Mouse (Mus musculus): ENCODE measurements around the gene Cept1.

Cept1 gene

GRCm38 (mm10) chr3:106494417-106494950, 53.1 kb downstream of the Cept1 start:
- DNase-seq (ENCODE audit: low read depth), result no peak

- DNase-seq (ENCODE audit: low read depth), result no peak
Measured at GRCm38 (mm10) chr3:106493882-106494281, 53.7 kb downstream of the Cept1 start.

GRCm38 (mm10) chr3:106493202-106493601, 54.4 kb downstream of the Cept1 start:
- DNase-seq (ENCODE audit: low read depth), result peak; percentile 53

DNA sequence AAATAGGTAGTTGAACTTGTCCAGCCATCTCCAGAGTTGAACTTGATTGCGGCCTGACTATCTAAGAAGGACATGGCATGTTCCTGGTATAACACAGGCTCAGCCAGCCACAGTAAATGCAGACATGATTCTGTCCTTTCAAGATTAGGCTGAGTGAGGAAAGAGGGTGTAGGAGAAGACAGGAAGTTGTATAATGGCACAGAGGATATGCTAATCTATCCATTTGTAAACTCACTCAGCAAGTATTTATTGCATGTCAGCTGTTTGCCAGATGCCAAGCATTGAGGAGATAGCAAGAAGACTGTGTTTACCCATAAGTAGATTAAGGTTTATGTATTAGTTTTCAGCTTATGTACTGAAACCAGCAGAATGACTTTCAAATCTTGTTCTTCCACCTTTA, 54.9 kb downstream of the Cept1 start:
- peak; percentile 41 for DNase-seq (ENCODE audit: low read depth)

- no peak for DNase-seq (ENCODE audit: low read depth)
Measured at GRCm38 (mm10) chr3:106490239-106490638, 57.4 kb downstream of the Cept1 start.

GRCm38 (mm10) chr3:106487551-106487950, 60.1 kb downstream of the Cept1 start:
- peak; percentile 41 for DNase-seq (ENCODE audit: low read depth)

DNA sequence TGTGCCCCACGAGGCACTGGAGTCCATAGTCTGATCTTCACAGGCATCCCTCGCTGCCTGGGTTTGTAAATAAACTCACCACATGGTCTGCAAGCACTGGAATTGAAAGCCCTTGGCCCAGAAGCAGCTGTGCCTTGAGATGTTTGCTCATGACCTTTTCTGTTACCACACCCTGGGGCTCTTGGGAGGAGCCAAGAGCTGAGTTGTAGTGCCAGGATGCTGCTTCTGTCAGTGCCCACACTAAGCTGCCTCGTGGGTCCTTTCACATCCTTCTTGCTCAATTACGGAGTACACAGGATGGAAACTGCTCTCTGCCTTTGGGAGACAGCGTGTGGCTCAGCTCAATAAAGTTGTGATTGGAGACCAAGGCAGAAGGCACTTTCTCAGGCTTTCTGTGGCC, 61.8 kb downstream of the Cept1 start:
- peak; percentile 88 for DNase-seq (ENCODE audit: low read depth)

DNA sequence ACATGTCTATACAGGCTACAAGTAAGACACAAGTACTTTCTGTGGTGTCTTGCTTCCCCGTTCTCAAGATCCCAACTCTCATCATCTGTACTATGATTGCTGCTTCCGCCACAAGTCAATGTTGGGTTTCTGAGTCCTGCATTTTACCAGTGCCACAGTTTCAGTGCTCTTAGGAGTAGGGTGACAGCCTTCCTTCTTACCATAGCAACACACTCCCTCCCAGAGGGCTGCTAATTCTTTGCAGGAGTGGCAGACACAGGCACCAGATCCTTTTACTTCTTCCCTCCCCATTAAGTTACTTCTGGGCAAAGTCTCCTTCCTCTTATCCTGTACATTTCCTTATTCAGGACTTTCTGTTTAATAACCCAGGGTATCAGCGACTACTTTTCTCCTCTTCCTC, 62.7 kb downstream of the Cept1 start:
- DNase-seq (ENCODE audit: low read depth), result peak; percentile 56

DNA sequence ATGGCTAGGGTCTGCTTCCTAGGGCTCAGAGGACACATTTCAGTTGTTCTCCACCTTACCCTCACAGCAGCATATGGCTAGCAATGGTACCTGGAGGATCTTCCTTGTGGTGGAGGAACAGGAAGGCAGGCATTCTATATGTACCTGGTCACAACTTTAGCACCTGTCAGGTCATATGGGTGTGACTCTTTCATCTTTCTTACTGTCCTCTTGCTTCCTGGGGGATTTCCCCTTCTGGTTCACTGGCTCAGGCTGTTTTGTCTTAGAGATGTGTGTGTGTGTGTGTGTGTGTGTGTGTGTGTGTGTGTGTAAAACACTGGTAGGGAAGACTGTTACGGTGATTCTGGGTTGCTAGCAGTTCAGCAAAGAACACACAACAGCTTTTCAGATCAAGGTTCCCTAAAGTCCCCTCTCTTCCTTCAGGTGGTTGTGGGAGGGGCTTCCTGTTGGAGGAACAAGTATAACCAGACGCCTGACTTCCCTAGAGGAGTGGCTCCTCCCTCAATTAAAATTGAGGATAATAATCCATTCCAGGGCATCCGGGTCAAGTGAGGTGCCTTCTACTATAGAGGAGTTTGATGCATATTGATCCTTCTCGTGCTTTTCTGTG, 63.7 kb downstream of the Cept1 start:
- peak; percentile 87 for DNase-seq (ENCODE audit: low read depth)

DNA sequence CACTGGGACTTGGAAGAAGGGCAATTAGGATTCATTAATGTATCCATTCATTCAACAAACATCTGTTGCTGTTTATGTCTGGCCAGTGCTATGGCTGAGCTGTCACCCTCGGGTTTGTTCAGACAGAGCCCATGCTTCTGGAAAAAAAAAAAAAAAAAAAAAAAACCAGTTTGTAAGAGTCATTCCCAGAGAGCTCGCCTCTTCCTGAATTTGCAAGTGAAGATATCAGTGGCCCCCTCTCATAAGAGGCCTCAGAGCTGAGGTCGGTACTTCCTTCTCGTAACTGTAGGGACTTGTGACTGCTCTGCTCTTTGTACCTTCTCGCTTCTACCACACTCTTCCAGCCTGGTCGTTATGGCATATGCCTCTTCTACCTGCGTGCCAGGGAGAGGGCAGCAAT, 64.3 kb downstream of the Cept1 start:
- DNase-seq (ENCODE audit: low read depth), result no peak

- peak; percentile 75 for DNase-seq (ENCODE audit: low read depth)
Measured at GRCm38 (mm10) chr3:106482281-106483081, 65.1 kb downstream of the Cept1 start, which contains the start of gene Dennd2d. Gene Dennd2d, plus strand, starts transcription at chr3:106482405.

GRCm38 (mm10) chr3:106476863-106477262, 70.7 kb downstream of the Cept1 start:
- DNase-seq (ENCODE audit: low read depth), result no peak

DNA sequence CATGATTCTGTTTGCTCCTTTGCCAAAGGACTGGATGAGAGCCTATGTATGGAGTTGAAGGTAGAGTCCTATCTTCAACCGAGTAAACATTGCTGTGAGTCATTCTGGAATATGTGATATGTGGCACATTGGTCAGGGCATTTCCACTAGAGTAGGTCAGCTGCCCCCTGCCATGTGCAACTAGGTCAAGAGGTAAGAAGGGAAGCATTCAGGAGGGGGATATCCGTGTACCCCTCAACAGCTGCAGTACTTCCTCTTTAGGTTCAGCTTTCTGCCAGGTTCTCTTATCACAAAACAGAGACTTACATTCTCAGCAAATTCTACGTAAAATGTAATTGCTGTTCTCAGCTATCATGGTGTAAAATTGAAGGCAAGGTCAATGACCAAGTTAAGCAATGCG, 73.4 kb downstream of the Cept1 start:
- no peak for DNase-seq (ENCODE audit: low read depth)

- DNase-seq (ENCODE audit: low read depth), result peak; percentile 59
Measured at GRCm38 (mm10) chr3:106464750-106465149, 82.9 kb downstream of the Cept1 start.

- DNase-seq (ENCODE audit: low read depth), result no peak
Measured at GRCm38 (mm10) chr3:106462493-106462892, 85.1 kb downstream of the Cept1 start.

- peak; percentile 86 for DNase-seq (ENCODE audit: low read depth)
Measured at GRCm38 (mm10) chr3:106462059-106462470, 85.5 kb downstream of the Cept1 start.

DNA sequence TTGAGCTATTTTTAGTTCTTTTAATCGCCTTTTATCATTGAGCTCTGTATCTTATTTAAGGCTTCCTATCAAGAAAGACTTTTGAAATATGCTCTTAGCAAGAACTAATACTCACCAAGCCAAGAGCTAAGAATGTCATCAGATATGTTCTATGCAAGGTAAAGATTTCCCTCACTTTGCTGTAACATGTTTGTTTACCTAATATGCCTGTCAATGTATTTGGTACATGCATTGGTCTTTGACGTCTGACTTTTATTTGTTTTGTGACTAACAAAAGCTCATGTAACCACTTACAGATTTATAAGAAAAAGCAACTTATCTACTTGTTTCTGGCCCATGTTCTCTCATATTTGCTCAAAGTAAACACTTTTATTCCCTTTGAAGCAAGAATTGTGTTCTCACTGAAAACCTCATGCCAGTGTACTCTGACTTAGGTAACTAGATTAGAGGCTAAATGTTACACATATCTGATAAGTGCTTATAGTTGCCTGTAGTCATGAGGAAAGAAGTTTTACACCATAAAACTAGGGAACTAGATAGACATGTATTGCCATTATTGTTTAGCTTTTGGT, 90.2 kb downstream of the Cept1 start:
- DNase-seq (ENCODE audit: low read depth), result no peak

DNA sequence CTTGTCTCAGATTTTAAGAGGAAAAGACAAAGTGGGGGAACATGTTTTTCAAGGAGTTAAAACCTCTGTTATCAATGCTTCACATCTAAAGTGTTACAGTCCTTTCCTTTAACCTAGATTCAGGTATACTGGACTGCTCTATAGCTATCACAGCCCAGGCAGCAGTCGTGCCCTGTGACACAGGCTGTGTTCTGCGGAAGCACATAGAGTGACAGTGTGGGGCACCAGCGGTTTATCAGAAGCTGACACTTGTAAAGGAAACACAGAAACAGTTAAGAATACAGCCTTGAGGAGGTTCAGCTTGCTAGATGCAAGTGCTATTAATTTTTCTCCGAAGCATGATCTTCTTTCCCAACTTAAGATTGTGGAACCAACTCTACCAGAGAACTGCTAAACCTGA, 95.0 kb downstream of the Cept1 start:
- DNase-seq (ENCODE audit: low read depth), result no peak

Measured in induced T-regulatory cell, adult 2 months (primary cell).